In the genomic region with DNA sequence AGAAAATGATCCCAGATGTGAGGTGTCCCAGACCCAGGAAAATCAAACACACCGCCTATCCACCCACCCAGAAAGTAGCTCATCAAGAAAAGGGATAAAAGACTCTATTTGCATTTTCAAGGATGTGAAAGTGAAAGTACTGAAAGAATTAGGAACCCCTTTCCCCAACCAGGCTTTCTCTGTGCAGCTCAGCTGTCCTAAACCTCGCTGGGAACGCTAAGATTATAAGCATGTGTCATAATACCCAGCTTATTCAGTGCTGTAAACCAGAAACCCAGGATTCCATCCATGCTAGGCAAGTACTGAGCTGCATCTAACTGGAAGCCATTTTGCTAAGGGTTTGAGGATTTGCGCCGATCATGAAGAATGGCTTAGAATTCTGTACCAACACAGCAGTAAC, we compare ENCODE assay signal across 8 mouse cellular contexts.
DNase-seq lines count a peak whose midpoint lies in the region; ATAC-seq and TF ChIP-seq lines count a peak whose summit lies in the region.

No protein-coding gene starts in this region.

- peaks cover 25% of the 10 kb centered on the region for H3K36me3 ChIP-seq in kidney, embryonic 14.5 days (ENCODE audit: control insufficient read depth, insufficient read depth, low read length)
- H3K36me3 ChIP-seq in hindbrain, embryonic 14.5 days (replicated peaks; ENCODE audit: control insufficient read depth, insufficient read depth), result no peaks in the 10 kb centered on the region
- no peaks in the 10 kb centered on the region for H3K36me3 ChIP-seq in midbrain, postnatal 0 days (ENCODE audit: insufficient read depth, low read length)

- H3K27ac ChIP-seq in kidney, embryonic 14.5 days (ENCODE audit: low read depth, low read length), result peak overlapping the region; percentile 6; the same call in 1 of the 2 replicates
- H3K27ac ChIP-seq in hindbrain, embryonic 14.5 days, result peak overlapping the region; percentile 77
- peak overlapping the region; percentile 34 for H3K27ac ChIP-seq in midbrain, postnatal 0 days (ENCODE audit: low read depth, low read length)

- no peak for DNase-seq in kidney, adult 9 months
- peak; percentile 47 for DNase-seq in brain, embryonic 14.5 days (ENCODE audit: low read depth)
- DNase-seq in hindbrain, embryonic 14.5 days (ENCODE audit: low spot score), result no peak
- DNase-seq in midbrain, postnatal 0 days (ENCODE audit: low spot score), result no peak
- DNase-seq in right cerebral cortex, postnatal 10 days (ENCODE audit: low spot score in 2 of 2), result no peak
- DNase-seq in spleen, adult 18-20 months, result no peak
- no peak for DNase-seq in cerebellum, adult 11-12 months

- H3K27me3 ChIP-seq in kidney, embryonic 14.5 days (ENCODE audit: control insufficient read depth, insufficient read depth, low read length), result no peaks in the 10 kb centered on the region
- H3K27me3 ChIP-seq in hindbrain, embryonic 14.5 days (ENCODE audit: control insufficient read depth, insufficient read depth, low read length), result no peaks in the 10 kb centered on the region
- H3K27me3 ChIP-seq in midbrain, postnatal 0 days (ENCODE audit: insufficient read depth, low read length), result no peaks in the 10 kb centered on the region

- no peak overlapping the region for H3K4me3 ChIP-seq in kidney, embryonic 14.5 days (ENCODE audit: low read length)
- no peak overlapping the region for H3K4me3 ChIP-seq in hindbrain, embryonic 14.5 days (replicated peaks; ENCODE audit: low read length)
- no peak overlapping the region for H3K4me3 ChIP-seq in midbrain, postnatal 0 days (ENCODE audit: low read depth, low read length)

- H3K9me3 ChIP-seq in kidney, embryonic 14.5 days (ENCODE audit: control insufficient read depth, low read length), result no peaks in the 10 kb centered on the region
- no peaks in the 10 kb centered on the region for H3K9me3 ChIP-seq in hindbrain, embryonic 14.5 days (ENCODE audit: control insufficient read depth, low read length)
- no peaks in the 10 kb centered on the region for H3K9me3 ChIP-seq in midbrain, postnatal 0 days (ENCODE audit: low read length)

- TF ChIP-seq CTCF in brain, embryonic 14.5 days (IDR thresholded peaks at IDR 0.05; ENCODE audit: borderline replicate concordance, extremely low read depth, insufficient read depth, insufficient read length), result no peak
- TF ChIP-seq CTCF in midbrain, postnatal 0 days (IDR thresholded peaks at IDR 0.05), result no peak

- ATAC-seq in kidney, embryonic 14.5 days (ENCODE audit: low FRiP score, low TSS enrichment), result no peak
- ATAC-seq in hindbrain, embryonic 14.5 days (ENCODE audit: low FRiP score), result no peak
- ATAC-seq in midbrain, postnatal 0 days (ENCODE audit: low FRiP score), result no peak

- peaks cover 9% of the 10 kb centered on the region for H3K4me1 ChIP-seq in kidney, embryonic 14.5 days (ENCODE audit: control insufficient read depth, insufficient read depth, low read length)
- H3K4me1 ChIP-seq in hindbrain, embryonic 14.5 days (replicated peaks; ENCODE audit: control insufficient read depth, insufficient read depth, low read length), result peaks cover 34% of the 10 kb centered on the region
- H3K4me1 ChIP-seq in midbrain, postnatal 0 days (ENCODE audit: insufficient read depth, low read length), result peaks cover 8% of the 10 kb centered on the region; the same call in 1 of the 2 replicates

- no peak overlapping the region for H3K9ac ChIP-seq in kidney, embryonic 14.5 days (ENCODE audit: low read depth, low read length)
- H3K9ac ChIP-seq in hindbrain, embryonic 14.5 days, result no peak overlapping the region
- no peak overlapping the region; the same call in 1 of the 2 replicates for H3K9ac ChIP-seq in midbrain, postnatal 0 days (replicated peaks; ENCODE audit: low read length, poor library complexity, severe bottlenecking)

- 83% methylated on average over 5 of the region's 5 CpGs for WGBS in kidney, embryonic 14.5 days
- WGBS in hindbrain, embryonic 14.5 days, result 66% methylated on average over 5 of the region's 5 CpGs
- WGBS in midbrain, postnatal 0 days, result 45% methylated on average over 5 of the region's 5 CpGs

- H3K4me2 ChIP-seq in kidney, embryonic 14.5 days (replicated peaks; ENCODE audit: low read depth, low read length), result no peak overlapping the region
- no peak overlapping the region for H3K4me2 ChIP-seq in hindbrain, embryonic 14.5 days (replicated peaks)
- no peak overlapping the region for H3K4me2 ChIP-seq in midbrain, postnatal 0 days (ENCODE audit: low read depth, low read length, poor library complexity, severe bottlenecking)

- TF ChIP-seq POLR2A in brain, embryonic 14.5 days (IDR thresholded peaks at IDR 0.05; ENCODE audit: borderline replicate concordance, extremely low read depth, insufficient read depth, insufficient read length, poor library complexity, severe bottlenecking), result no peak

Comparison
In these comparisons a context has a peak if more than half of its experiments do, and no peak if none do; other contexts are left out.
1. H3K27ac ChIP-seq: peak in every context shown above with its lines; median percentile 77 in hindbrain, embryonic 14.5 days; 34 in midbrain, postnatal 0 days; 6 in kidney, embryonic 14.5 days.